Mouse (Mus musculus) retina, postnatal 1 day (tissue): Measurements from ENCODE around the gene Kdelr3.

Experiments used
- DNase-seq: peaks from one replicate; pipeline ENCODE4 v3.0.0-alpha.2; 2012

The Kdelr3 gene

DNA sequence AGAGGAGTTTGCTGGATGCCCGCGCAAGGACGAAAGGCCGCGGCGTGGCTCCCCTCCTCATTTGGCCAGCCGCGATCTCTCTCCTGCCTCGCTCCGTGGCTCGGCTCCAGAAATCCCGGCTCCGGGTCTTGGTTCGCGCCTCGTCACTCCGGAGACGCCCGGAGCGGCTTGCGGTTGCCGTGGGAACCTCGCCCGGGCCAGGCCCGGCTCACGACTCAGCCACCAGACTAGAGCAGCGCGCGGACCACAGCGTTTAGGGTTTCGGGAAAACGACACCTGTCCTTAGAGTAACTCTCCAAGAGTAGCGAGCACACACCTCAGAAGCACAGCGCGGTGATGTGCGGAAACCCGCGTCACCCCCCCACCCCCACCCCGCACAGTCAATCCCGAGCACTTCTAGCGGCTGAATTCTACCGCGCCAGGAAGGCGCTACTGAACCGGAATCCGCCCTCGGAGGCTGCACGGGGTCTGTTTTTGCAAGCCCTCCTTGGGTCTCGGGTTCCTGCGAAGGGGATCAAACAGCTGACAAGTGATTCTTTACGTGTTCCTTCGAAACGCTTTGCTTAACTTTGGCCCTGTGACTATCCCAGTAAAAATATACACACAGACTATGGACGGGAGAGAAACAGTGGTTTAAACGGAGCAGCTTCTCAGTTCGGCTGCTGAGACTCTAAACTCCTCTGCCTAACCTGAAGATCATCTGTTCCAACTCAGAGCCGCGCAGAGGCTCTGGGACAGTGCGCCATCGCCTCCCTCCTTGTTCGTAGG, 4.5 kb upstream of the Kdelr3 start:
- DNase-seq = peak; percentile 92

GRCm38 (mm10) chr15:79513940-79514339, 2.3 kb upstream of the Kdelr3 start:
- no peak for DNase-seq

DNA sequence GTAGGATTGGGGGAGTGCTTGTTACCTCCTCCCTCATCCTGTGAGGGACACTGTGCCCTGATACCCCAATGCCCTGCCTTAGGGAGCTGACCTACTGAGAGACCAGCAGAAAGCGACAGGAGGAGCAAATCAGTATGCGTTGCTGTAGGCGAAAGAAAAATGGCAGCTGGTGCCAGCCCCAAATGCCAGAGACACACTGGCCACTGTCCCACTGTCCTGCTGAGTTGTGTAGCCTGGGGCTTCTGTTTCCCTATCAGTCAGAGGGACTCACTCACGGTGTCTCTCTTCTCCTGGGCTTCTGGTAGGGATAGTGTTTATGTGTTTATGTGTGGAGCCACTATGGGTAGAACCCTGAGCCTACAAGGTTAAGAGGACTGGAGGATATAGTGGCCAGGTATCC, 1.5 kb downstream of the Kdelr3 start:
- no peak for DNase-seq

DNA sequence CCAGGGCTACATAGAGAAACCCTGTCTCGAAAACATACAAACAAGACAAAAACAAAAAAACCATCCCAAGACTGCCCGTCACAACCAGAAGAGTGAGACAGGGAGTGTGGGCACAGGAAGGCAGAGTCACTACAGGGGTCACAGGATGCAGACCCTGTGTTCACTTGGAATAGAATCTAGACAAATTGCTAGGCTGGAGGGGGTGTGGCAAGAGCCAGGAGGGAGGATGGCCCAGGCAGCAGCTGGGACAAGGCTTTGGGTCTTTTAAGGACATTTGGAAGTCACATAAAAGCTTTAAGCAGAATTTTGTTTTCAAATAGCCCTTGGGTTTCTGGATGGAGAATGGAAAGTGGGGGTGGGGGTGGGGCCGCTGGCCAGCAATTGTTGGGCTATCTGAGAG, 2.4 kb downstream of the Kdelr3 start:
- no peak for DNase-seq

DNA sequence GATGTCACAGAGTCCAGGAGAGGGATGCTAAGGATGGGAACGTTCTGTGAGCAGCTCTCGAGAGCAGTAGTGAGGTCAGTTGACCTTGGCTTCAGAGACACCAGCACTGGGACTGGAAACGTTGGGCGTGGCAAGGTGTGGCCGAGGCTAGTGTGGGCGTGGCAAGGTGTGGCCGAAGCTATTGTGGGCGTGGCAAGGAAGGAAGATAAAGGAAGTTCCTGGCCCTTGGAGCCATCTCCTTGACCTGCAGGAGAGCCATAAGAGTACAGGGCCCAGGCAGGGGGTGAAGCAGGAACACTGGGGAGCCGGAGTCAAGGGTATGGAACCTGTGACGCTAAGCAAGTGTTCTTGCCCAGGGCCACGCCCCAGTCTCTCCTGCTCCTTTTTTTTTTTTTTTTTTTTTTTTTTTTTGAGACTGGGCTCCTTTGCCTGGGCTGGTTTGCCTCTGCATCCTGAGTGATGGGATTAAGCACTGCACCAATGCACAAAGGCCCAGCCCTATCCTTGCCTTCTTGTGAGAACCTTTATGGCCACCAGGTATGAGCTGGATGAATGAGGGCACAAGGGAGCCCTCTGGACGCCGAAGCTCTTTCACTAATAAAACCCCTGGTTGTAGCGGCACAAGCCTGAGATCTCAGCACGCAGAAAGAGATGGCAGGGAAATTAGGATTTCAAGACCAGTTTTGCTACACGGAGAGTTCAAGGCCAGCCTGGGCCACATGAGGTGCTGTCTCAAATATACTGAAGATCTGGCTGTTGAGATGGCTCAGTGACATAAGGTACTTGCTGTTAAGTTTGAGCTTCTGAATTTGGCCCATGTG, 3.4 kb downstream of the Kdelr3 start:
- no peak for DNase-seq

- DNase-seq = no peak
Measured at GRCm38 (mm10) chr15:79525564-79525963, 9.4 kb downstream of the Kdelr3 start.

DNA sequence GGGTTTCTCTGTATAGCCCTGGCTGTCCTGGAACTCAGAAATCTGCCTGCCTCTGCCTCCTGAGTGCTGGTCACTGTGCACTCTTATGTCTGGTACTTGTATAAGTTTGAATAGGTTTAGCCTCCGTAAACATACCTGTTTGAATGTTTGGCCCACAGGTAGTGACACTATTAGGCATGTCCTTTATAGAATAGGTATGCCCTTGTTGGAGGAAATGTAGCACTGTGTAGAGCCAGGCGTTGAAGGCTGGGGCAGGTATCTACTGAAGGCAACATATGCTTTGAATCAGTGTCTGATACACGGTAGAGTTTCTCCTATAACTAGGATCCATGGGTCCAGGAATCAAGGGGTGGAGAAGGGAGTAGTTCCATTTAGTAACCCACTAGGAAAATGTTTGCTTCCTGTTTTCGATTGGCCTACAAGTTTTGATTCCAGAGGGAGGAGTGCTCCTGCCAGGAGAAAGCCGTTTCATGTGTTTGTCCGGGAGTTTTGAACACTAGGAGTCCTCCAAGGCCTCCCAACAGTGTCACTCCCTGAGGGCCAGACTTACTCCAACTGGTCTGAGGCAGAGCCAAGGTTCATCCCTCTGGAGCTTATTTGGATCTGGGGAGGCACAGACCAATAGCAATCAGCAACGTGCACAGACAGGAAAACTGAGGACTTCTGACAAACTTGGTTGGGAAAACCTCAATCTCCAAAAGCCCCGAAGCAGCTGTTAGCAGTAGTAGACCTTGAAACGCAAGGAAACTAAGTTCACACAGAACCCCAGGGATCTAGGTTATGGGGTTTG, 10.0 kb downstream of the Kdelr3 start:
- DNase-seq = no peak

- no peak for DNase-seq
Measured at GRCm38 (mm10) chr15:79527192-79527591, 11.0 kb downstream of the Kdelr3 start.

GRCm38 (mm10) chr15:79527991-79528639, 11.9 kb downstream of the Kdelr3 start:
- no peak for DNase-seq

- no peak for DNase-seq
Measured at GRCm38 (mm10) chr15:79529935-79530334, 13.7 kb downstream of the Kdelr3 start.

DNA sequence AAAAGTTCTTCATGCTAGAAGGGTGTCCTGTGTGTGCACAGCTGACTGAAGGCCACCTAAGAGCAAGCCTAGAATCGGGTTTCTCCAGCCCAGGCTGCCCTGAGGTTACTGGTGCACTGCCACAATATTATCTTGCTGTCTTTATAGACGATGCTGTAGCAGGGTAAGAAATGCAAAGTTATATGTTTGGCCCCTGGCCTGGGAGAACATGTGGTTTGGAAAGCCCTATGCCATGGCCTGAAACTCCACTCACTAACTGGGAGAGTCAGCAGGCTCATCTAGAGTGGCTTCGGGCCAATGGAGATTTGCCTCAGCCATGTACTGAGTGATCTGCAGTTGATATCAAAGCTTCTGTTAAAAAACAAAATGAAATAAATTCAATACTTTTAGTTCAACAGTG, 17.6 kb downstream of the Kdelr3 start:
- no peak for DNase-seq

- DNase-seq = no peak
Measured at GRCm38 (mm10) chr15:79543968-79544367, 27.8 kb downstream of the Kdelr3 start.

DNA sequence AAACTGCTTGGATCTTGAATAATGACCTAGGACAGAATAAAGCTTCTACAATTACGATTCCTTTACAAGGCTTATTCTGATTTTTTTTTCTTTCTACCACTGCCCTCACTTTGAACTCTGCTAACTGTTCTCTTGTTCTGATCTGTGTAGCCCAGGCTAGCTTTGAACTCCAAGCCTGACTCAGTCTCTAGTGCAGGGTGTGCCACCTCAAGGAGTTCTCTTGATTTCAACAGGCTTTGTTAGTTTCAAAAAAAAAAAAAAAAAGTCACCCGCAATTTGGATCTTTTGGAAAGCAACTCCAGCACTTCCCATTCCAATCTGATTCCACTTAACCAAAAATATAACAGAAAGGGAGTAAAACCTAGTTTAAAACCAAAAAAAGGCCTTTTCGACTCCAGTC, 29.3 kb downstream of the Kdelr3 start:
- no peak for DNase-seq

GRCm38 (mm10) chr15:79545921-79546399, 29.7 kb downstream of the Kdelr3 start:
- DNase-seq = peak; percentile 74

GRCm38 (mm10) chr15:79546410-79547288, 30.4 kb downstream of the Kdelr3 start, which contains the start of gene Ddx17:
TSS of gene Ddx17 (minus strand) at chr15:79546741.
- DNase-seq = peak; percentile 98

- no peak for DNase-seq
Measured at GRCm38 (mm10) chr15:79547289-79547820, 31.1 kb downstream of the Kdelr3 start.

GRCm38 (mm10) chr15:79548226-79548625, 32.0 kb downstream of the Kdelr3 start:
- DNase-seq = no peak

DNA sequence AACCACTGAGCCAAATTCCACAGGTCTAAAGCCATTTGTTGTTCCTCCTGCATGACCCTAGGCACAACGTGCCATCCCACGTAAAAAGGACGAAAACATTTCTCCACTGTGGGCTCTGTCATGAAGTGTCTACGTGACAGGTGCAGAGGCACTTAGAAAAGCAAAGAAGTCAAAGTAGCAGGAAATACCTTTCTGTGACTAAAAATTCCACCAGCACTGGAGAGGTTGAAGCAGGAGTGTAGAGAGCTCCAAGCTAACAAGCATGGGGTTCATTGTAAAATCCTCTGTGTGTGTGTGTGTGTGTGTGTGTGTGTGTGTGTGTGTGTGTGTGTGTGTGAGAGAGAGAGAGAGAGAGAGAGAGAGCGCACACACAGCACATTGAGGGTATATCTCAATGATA, 36.4 kb downstream of the Kdelr3 start:
- DNase-seq = no peak

GRCm38 (mm10) chr15:79559649-79560048, 43.4 kb downstream of the Kdelr3 start:
- no peak for DNase-seq

DNA sequence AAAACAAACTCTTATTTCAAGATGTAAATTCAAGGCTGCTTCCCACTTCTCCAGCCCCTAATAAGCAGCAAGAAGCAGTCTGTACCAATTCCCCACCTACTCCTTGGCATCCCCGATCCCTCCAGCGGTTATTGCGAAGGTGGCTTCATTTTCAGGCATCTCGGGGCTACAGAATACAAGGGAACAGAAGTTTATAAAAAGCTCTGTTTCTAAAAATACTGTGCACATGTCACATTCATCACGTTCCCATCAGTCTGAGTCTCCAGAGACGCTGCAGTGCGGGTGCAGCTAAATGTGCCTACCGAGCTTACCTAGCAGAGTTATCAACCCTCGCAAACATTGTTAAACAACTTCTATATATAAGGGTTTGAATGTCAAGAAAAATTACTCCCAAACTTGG, 46.2 kb downstream of the Kdelr3 start:
- DNase-seq = no peak

DNA sequence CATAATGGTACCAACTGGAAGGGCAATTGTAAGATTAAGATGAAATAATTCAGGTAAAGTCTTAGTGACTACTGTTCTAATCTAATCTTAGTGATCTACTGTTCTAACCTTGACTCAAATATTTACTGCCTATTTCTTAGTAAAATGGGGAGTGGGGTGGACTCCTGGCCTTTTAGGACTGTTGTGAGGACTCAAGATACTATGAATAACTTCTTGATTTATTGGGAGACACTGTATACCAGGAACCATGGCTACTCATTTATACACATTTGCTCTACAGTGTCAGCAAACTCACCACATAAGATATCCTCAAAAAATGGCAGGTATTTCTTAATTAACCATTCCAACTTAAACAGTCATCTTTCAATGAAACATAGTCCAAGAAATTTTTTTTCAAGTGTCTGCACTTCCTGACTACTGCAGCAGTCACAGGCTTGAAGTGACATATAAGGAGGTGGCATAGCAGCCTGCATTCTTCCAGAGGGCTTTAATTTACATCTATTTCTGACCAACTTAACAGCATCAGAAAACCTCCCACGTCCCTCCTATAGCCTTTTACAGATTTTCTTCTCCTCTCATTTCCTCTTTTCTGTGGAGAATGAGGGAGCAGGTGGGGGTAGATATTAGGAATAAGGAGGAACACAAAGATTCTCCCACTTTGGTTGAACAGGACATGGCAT, 59.5 kb downstream of the Kdelr3 start:
- no peak for DNase-seq
